Mouse (Mus musculus) gastrocnemius, adult 2 months (tissue): Measurements from ENCODE around the gene Gpi1. TPM values are rescaled to one million over a fixed set of nuclear protein-coding genes. Genes with fewer than 3 reads are reported as not detected.
A peak's percentile ranks its signal among the peaks of the same experiment; 100 is the strongest.

ENCODE experiments used
- DNase-seq: peaks from one replicate; pipeline ENCODE4 v3.0.0; 2022
- H3K27ac ChIP-seq: fragments of 200-600 bp; 2 replicates; pipeline ENCODE4 v1.8.1; 2022; ENCODE audit warnings: mild to moderate bottlenecking
- H3K4me3 ChIP-seq: fragments of 200-600 bp; 2 replicates; pipeline ENCODE4 v1.8.1; 2022; ENCODE audit warnings: mild to moderate bottlenecking, moderate library complexity
- CTCF ChIP-seq: fragments of 200-600 bp; IDR thresholded peaks from 2 replicates; pipeline ENCODE4 v1.8.1; 2022; ENCODE audit warnings: antibody characterized with exemption, mild to moderate bottlenecking, moderate library complexity
- intact Hi-C: fragments of 180-260 bp; cut with DNase I; formaldehyde crosslinking; loops from one replicate; pipeline ENCODE4 v1.15.1; 2025
- long read RNA-seq, 2 experiments: library from polyadenylated mRNA; stranded (forward); transcript quantifications; one replicate each; pipeline ENCODE4 v2.0.0; 2021
- total RNA-seq, 2 experiments: library from RNA; stranded (reverse); gene quantifications; 2 replicates each; pipeline ENCODE4 v1.2.3; 2021

Gene Gpi1
- 1,000 to 10,000 TPM in 1 of 2 experiments, 100 to 1,000 TPM in 1; 882 to 1,223 TPM for total RNA-seq
- long read RNA-seq, experiment 1, transcript Gpi1-201 (18 exons, 2,884 nt): major isoform, 904 of 1,028 reads
- long read RNA-seq, experiment 1, partial matches to known transcripts: 99 of 1,028 reads
- long read RNA-seq, experiment 1, other reads (novel, unspliced or antisense): 23 of 1,028 reads
- long read RNA-seq, experiment 2, transcript Gpi1-201 (18 exons, 2,884 nt): major isoform, 1,382 of 1,560 reads
- long read RNA-seq, experiment 2, transcript Gpi1-203 (9 exons, 3,195 nt): minor isoform, 7 of 1,560 reads
- long read RNA-seq, experiment 2, partial matches to known transcripts: 51 of 1,560 reads
- long read RNA-seq, experiment 2, other reads (novel, unspliced or antisense): 120 of 1,560 reads

DNA sequence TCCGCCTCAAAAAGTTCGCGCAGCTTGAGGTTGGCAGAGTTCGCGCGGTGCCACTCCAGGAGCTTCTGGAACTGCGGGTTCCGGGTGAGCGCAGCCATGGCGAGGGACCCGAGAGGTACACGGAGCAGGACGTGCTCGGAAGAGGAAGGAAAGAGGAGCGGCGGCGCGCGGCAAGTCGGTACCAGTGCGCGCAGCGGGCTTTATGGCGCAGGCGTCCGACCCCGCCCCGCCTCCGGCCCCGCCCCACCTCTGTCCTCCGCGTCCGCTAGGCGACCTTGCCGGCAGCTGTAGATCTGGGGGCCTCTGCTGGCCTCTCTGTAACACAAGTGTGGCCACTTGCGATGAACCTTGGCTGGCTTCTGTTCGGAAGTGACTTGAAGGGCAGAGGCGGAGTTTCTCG lies at the start of gene Gpi1:
TSS of gene Gpi1 (minus strand) at position 221 of the 400 bp plus-strand sequence.
- peak; percentile 46 for TF ChIP-seq CTCF
- Histone ChIP-seq H3K27ac (peak within 1 kb of the TSS; percentile 99), H3K4me3 (peak within 1 kb of the TSS; percentile 92)
- peak; percentile 92 for DNase-seq
- intact Hi-C loops: no loop called here

DNA sequence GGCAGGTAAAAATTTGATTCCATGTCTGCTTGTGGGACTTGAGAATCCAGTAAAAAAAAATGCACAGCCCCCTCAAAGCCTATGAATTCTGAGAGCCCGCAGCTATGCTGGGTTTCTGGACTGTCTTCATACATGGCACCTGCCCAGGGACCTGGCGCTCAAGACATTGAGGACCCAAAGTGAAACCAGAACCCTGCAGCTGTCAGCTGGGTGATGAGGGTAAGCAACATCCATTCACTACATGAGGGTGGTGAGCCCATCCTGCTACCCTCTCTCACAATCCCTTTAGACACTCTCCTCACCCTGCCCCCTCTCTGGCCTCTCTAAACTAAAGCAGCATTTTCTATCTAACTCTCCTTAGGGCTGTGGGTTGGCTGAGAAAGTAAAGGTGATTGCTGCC lies 47.5 kb upstream of the Gpi1 start:
- peak; percentile 77 for DNase-seq
- TF ChIP-seq CTCF: no peak

DNA sequence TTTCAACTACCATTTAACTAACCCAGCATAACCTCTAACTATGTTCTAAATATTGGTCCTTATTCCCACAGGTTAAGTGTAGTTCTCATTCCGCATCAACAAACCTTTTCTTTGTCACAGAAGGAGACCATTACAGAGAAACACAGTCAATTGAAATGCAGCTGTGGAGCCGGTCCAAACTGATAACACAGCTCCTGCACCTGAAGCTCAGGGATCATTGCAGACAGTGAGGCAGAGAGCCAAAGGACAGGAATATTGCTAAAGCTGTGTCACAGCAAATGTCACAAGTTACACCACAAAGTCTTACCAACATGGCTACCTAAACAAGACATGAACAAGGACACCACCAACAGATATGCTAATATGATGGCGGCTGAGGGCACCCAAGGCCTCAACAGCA lies 45.9 kb upstream of the Gpi1 start:
- TF ChIP-seq CTCF: no peak
- intact Hi-C loops: no loop called here
- DNase-seq: no peak
- no peak overlapping the region for H3K4me3 ChIP-seq
- H3K27ac ChIP-seq: no peak overlapping the region

More for the DNA sequence above, 47.5 kb upstream of the Gpi1 start:
- intact Hi-C loops: no loop called here
- Histone ChIP-seq H3K4me3 (no peak overlapping the region), H3K27ac (peak overlapping the region; percentile 57)

DNA sequence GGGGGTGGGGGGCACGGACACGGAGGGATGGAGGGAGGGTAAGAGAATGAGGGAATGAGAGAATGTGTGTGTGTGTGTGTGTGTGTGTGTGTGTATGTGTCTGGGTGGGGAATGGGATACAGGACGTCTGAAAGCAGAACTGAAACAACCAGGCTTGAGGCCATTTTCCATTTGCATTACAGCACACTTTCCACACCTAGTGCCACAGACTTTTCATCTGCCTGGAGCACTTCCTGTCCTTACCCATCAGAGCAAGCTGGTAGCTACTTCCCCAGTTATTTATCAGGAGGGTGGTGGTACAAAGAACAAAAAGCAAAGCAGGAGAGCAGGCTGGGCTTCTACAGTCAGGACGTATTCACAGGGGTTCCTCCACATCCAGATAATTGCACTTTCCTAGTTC lies 42.3 kb upstream of the Gpi1 start:
- no peak overlapping the region for H3K4me3 ChIP-seq
- no peak for TF ChIP-seq CTCF
- no peak for DNase-seq
- 0 out of 2 replicates have a peak overlapping the region, but pooled peaks have one; percentile 16 for H3K27ac ChIP-seq
- intact Hi-C loops: no loop called here

DNA sequence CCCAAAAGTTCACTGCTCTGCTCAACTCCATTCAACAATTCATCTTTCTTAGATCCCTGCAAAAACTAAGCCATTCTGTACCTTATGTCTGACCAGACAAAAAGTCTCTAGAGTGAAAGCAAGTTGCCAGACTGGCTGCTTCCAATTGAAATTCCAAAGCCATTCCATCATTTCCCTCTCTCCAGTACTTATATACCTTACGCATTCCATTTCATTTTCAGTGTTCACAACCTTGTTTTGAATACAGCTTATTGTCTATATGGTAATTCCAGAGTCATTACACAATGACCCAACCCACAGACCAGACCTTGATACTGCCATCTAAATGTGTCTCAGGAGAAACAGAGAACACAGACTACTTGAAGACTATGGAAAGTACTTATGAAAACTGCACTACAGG lies 38.3 kb upstream of the Gpi1 start:
- H3K4me3 ChIP-seq: no peak overlapping the region
- TF ChIP-seq CTCF: no peak
- DNase-seq: no peak
- H3K27ac ChIP-seq: peak overlapping the region; percentile 83
- intact Hi-C loops: loop anchor here (5.0 kb wide), 1 partner anchor 69 kb away; no protein-coding TSS in a partner anchor

DNA sequence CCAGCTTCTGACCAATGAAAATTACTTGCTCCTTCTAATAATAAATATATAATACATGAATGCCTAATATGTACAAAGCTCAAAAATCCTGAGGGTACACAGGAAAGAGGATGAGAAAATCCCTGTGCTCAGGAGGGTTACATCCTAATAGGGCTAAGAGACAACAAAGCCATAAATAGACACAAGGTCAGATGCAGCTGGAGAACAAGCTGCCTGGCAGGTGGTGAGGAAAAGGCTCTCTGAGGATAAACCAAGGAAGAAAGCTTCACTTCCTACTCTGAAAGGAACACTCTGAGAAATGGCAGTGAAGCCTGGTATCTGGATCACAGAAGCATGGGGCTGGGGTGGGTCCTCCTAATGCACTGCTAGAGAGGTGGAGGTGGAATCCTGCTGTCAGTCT lies 36.3 kb upstream of the Gpi1 start:
- DNase-seq: no peak
- Histone ChIP-seq H3K27ac (peak overlapping the region; percentile 83), H3K4me3 (peak overlapping the region; percentile 45)
- TF ChIP-seq CTCF: no peak
- intact Hi-C loops: loop anchor here (2.0 to 5.0 kb wide), 2 partner anchors 71 to 86 kb away; no protein-coding TSS in a partner anchor

DNA sequence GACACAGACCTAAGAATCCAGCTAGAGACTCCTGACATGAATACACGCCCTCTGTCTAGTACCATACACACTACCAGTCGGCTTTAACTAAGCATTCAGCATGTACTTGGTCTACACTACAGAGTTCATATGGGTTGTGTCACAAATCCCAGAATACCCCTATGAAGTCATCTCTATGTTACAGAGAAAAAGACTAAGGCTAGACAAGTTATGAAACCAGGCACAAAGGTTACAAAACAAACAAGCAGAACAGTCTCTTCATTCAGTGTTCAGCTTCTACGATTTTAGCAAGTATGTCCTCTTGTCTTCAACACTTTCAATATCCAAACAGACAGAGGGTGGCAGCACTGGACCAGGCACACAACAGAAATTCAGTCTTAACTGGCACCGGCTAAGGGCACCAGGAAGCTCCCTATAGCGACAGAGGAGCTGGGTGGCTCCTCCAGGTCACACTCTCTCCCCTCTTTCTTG lies 35.8 kb upstream of the Gpi1 start:
- intact Hi-C loops: loop anchor here (2.0 to 5.0 kb wide), 2 partner anchors 71 to 87 kb away; no protein-coding TSS in a partner anchor
- Histone ChIP-seq H3K4me3 (peak overlapping the region; percentile 45), H3K27ac (peak overlapping the region; percentile 83)
- TF ChIP-seq CTCF: peak; percentile 78
- DNase-seq: peak; percentile 75

DNA sequence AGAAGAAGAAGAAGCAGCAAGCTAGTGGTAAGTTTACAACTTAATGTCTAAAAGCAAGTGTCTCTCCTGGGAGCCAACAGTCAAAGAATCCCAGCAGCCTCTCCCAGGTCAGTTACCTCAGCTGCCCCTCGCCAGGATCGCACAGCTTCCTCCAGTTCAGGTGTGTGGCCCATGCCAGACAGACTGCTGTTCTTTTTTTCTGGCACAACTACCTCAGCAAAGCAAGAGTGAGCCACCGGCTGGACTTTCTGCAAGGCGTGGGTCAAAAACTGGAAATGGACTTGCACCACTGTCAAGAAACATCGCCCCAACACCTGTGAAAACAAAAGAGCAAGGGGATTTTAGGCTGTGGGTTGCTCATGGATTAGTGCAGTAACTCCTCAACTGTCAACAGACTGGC lies 33.3 kb upstream of the Gpi1 start:
- TF ChIP-seq CTCF: no peak
- intact Hi-C loops: no loop called here
- DNase-seq: no peak
- no peak overlapping the region for H3K4me3 ChIP-seq
- peak overlapping the region; percentile 83 for H3K27ac ChIP-seq

DNA sequence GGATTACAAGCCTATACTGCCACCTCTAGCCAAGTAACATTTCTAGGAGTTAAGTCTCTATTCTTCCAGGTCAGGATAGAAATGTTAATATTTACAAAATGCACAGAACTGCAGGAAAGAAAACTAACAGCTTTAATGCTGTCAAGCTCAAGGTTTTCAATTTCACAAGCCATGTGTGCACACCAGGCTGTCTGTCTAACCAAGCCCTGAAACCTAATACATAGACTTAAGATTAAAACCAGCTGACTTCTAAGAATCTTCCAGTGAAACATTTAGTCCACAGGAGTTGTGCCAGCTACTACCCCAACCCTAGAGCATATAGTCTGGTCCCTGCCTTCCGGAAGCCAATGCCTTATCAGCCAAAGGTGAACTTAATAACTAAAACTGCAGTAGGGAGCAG lies 28.3 kb upstream of the Gpi1 start:
- DNase-seq: no peak
- intact Hi-C loops: no loop called here
- Histone ChIP-seq H3K4me3 (no peak overlapping the region), H3K27ac (peak overlapping the region; percentile 78)
- TF ChIP-seq CTCF: no peak

DNA sequence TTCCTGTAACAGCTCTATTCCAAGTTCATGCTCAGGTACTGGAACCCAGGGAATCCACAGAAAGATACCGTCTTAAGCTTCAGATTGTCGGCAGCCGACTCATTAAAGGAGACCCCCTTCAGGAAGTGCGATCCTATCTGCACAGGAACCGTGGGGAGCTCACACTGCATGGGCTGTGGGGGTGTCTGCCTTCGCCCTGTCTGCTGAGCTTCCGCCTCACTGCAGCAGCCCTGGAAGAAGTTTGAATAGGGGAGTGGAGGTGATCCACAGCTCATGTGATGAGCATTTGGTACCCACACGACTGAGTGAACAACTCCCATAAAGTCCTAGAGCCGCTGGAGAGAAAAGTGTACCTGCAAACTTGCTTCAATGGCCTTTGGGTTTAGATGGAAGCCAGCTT lies 27.1 kb upstream of the Gpi1 start:
- no peak for TF ChIP-seq CTCF
- intact Hi-C loops: no loop called here
- H3K27ac ChIP-seq: peak overlapping the region; percentile 78
- no peak overlapping the region for H3K4me3 ChIP-seq
- DNase-seq: no peak

DNA sequence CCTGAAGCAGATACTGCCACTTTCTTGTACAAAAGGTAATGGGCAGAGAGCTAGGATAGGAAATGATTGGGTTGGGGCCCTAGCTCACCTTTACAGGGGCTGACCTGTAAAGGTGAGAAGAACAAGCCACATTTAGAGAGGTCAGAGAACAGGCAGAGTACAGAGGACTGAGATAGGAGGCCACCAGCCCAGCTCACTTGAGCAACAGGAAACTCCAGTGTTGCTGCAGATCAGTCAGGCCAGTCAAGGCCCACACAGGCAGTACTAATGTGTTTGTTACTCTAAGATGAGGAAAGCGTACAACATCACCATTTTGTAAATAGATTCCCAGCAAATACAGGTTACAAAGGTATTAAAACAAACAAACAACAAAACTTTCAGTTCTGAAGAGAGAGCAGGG lies 25.8 kb upstream of the Gpi1 start:
- H3K27ac ChIP-seq: peak overlapping the region; percentile 82
- no peak overlapping the region; the same call in 1 of the 2 replicates for H3K4me3 ChIP-seq
- no peak for DNase-seq
- intact Hi-C loops: no loop called here
- TF ChIP-seq CTCF: no peak

DNA sequence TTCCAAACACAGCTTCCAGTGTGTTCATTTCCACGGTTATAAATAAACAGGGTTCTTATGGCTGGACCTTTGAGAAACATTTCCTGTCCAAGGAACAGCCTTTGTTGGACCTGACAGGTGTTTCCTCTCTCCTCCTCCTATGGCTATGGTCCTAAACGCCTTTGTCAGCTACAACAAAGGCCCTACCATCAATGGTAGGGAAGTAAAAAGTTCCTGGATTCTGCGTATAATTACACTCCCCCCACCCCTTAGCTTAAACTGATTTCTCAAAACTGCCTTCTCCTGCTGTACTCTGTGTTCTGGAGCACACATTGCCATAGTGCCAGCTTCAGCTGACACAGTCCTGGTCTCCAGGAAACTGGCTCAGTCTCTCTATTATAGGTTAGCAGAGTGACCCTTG lies 25.0 kb upstream of the Gpi1 start:
- TF ChIP-seq CTCF: no peak
- peak overlapping the region; percentile 82 for H3K27ac ChIP-seq
- intact Hi-C loops: no loop called here
- no peak for DNase-seq
- H3K4me3 ChIP-seq: no peak overlapping the region

DNA sequence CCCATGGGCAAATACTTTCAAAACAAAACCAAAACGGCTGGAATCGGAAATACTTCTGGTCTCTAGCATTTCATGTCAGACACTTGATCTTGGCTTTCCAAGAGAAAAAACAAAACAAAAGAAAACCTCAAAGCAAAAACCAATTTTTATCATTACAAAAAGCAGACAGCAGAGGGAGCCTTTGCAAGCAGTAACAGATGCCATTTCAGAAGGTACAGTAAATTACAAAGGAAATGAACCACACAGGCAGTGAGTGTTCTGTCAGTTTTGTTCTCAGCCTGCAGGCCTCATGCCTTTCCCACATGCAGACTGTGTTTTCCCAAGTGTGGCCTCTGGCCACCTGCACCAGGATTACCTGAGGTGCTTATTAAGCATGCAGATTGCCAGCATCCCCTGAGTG lies 21.9 kb upstream of the Gpi1 start:
- TF ChIP-seq CTCF: peak; percentile 73
- intact Hi-C loops: loop anchor here (5.0 kb wide), 1 partner anchor 105 kb away; no protein-coding TSS in a partner anchor
- H3K27ac ChIP-seq: no peak overlapping the region
- no peak for DNase-seq
- no peak overlapping the region for H3K4me3 ChIP-seq
